Mouse (Mus musculus) forebrain, embryonic 14.5 days (tissue): ENCODE data around the gene Vps26c. TPM values are rescaled to one million over a fixed set of nuclear protein-coding genes. Genes with fewer than 3 reads are reported as not detected.
"Not testable (repeated sequence)": the region's sequence is repeated elsewhere in the genome, so short reads cannot be mapped to it uniquely, and the experiment has no call there.

Source experiments
- ATAC-seq: fragments of 200-750 bp; cut with Nextera tagmentation; 2 replicates; pipeline ENCODE4 v1.8.0; 2017; ENCODE audit warnings: mild to moderate bottlenecking, moderate library complexity
- DNase-seq: peaks from one replicate; pipeline ENCODE4 v3.0.0-alpha.2; 2015; ENCODE audit warnings: low spot score
- H3K27ac ChIP-seq: fragments of 300-500 bp; sonication (generic); 2 replicates; pipeline ENCODE4 v1.5.1; 2014; ENCODE audit warnings: low read depth, mild to moderate bottlenecking, control low read depth, low read length, moderate library complexity
- H3K27me3 ChIP-seq: fragments of 300-500 bp; sonication (generic); replicated peaks from 2 replicates; pipeline ENCODE4 v1.6.1; 2014; ENCODE audit warnings: low read length, control low read depth, mixed read lengths; ENCODE audit not compliant: control insufficient read depth, insufficient read depth
- H3K36me3 ChIP-seq: fragments of 300-500 bp; sonication (generic); 2 replicates; pipeline ENCODE4 v1.6.1; 2014; ENCODE audit warnings: low read length, control low read depth; ENCODE audit not compliant: control insufficient read depth, insufficient read depth
- H3K4me1 ChIP-seq: fragments of 300-500 bp; sonication (generic); 2 replicates; pipeline ENCODE4 v1.6.1; 2014; ENCODE audit warnings: antibody characterized with exemption, low read length, control low read depth; ENCODE audit not compliant: control insufficient read depth, insufficient read depth
- H3K4me2 ChIP-seq: fragments of 300-500 bp; sonication (generic); 2 replicates; pipeline ENCODE4 v1.6.1; 2014; ENCODE audit warnings: mild to moderate bottlenecking, control low read depth, low read length
- H3K4me3 ChIP-seq: fragments of 300-500 bp; sonication (generic); 2 replicates; pipeline ENCODE4 v1.5.1; 2014; ENCODE audit warnings: low read depth, low read length, control low read depth
- H3K9ac ChIP-seq: fragments of 300-500 bp; sonication (generic); 2 replicates; pipeline ENCODE4 v1.6.1; 2014; ENCODE audit warnings: mild to moderate bottlenecking, low read length, control low read depth, moderate library complexity
- H3K9me3 ChIP-seq: fragments of 300-500 bp; sonication (generic); replicated peaks from 2 replicates; pipeline ENCODE4 v1.6.1; 2016; ENCODE audit warnings: low read length, control low read depth, mixed read lengths; ENCODE audit not compliant: control insufficient read depth
- WGBS: fragments of 180-500 bp; shearing (Covaris S2); extraction: QIAGEN DNeasy Blood & Tissue Kit; methylation state at CpG from one replicate; pipeline ENCODE4 v1.1.7; 2014; 5-methylcytosine and 5-hydroxymethylcytosine counted together
- polyA plus RNA-seq: library from polyadenylated mRNA; unstranded; fragments of >200 nt; fragmentation: Nextera tagmentation; extraction: Ambion mirVana; gene quantifications from 2 replicates; pipeline ENCODE4 v1.2.1, GENCODE M21; 2014

Vps26c gene
- polyA plus RNA-seq, 1 experiment from 2014 or later, result 80.7 TPM

DNA sequence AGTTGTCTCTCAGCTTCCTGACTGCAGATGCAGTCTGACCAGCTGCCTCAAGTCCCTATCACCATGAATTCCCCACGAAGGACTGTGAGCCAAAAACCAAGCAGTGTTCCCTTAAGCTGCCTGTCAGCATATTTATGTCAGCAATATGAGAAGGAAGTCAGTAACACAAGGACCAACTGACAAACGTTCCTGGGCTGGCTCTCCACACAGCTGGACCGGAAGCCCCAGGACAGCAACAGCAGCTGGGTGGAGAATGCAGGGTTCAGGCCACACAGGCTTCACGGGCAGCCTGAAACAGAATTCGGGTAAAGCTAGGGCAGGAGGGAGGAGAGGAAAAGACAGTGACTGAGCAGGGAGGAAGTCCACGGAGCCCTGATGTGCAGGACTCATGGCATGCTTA lies 7.6 kb downstream of the Vps26c start:
- Histone ChIP-seq H3K27me3 (no peaks in the 10 kb centered on the region), H3K4me1 (no peaks in the 10 kb centered on the region), H3K36me3 (no peaks in the 10 kb centered on the region), H3K9me3 (no peaks in the 10 kb centered on the region), H3K4me2 (no peak overlapping the region), H3K9ac (no peak overlapping the region), H3K4me3 (no peak overlapping the region), H3K27ac (peak overlapping the region; percentile 27; the same call in 1 of the 2 replicates)
- DNase-seq (no peak), ATAC-seq (no peak)
- WGBS, result 77% methylated on average over 6 of the region's 6 CpGs

DNA sequence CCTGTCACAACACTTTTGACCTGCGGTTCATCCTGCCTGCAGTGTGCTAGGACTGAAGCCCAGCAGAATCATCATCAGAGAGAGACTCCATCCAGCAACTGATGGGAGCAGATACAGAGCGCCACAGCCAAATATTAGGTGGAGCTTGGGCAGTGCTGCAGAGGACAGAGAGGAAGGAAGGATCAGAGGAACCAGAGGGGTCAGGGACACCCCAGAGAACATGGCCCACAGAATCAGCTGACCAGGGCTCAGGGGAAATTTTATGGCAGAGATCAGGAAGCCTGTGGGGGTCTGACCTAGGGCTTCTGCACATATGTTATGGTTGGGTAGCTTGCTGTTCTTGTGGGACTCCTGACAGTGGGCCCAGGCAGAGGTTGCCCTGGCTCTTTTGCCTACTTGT lies 9.0 kb downstream of the Vps26c start:
- H3K9ac ChIP-seq, result no peak overlapping the region
- ATAC-seq, result no peak
- 88% methylated on average over 2 of the region's 2 CpGs for WGBS

DNA sequence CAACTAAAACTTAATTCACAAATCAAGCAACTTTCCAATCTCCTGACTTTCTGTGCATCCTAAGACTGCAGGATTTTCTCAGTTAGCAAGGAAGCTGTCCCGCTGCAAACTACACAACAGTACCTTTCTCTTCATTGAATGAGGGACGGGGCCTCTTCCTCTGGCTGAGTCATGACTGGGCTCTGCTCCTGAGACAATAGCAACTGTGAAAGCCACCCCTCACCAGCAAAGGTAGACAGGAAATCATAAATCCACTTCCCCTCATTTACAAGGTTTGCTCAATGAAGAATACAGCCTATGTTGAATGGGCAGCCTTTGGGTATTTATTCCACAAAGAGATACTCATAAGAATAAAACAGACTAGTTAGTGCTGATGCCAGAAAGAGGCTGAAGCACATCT lies 16.6 kb downstream of the Vps26c start:
- DNase-seq (no peak), ATAC-seq (no peak)
- Histone ChIP-seq H3K27me3 (no peaks in the 10 kb centered on the region), H3K9me3 (no peaks in the 10 kb centered on the region), H3K4me1 (no peaks in the 10 kb centered on the region), H3K27ac (no peak overlapping the region), H3K4me3 (no peak overlapping the region), H3K36me3 (peaks cover 45% of the 10 kb centered on the region), H3K4me2 (no peak overlapping the region), H3K9ac (no peak overlapping the region)
- WGBS, result 82% methylated on average over 2 of the region's 2 CpGs

More for the DNA sequence above, 9.0 kb downstream of the Vps26c start:
- Histone ChIP-seq H3K36me3 (no peaks in the 10 kb centered on the region), H3K27me3 (no peaks in the 10 kb centered on the region), H3K9me3 (no peaks in the 10 kb centered on the region), H3K4me2 (no peak overlapping the region), H3K4me3 (no peak overlapping the region), H3K4me1 (no peaks in the 10 kb centered on the region), H3K27ac (no peak overlapping the region)
- DNase-seq, result no peak

DNA sequence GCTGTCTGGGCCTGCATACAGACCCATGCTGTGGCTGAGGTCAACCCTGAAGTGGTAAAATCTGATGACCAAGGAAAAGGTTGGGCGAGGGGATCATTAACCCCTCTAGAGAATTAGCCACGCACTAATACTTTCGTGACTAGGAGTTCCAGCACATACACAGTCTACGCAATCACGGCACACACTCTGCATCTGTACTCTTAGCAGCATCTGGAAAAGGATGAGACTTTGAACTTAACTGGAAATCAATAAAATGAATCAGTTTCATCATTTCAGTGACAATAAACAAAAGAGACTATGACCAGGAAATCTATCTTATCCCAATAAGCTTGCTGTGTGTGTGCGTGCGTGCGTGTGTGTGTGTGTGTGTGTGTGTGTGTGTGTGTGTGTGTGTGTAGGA lies 17.9 kb downstream of the Vps26c start:
- no peaks in the 10 kb centered on the region for H3K4me1 ChIP-seq
- H3K4me3 ChIP-seq, result no peak overlapping the region
- no peak overlapping the region for H3K4me2 ChIP-seq
- 96% methylated on average over 8 of the region's 8 CpGs for WGBS
- no peak overlapping the region for H3K27ac ChIP-seq
- no peak for ATAC-seq
- DNase-seq, result no peak
- no peaks in the 10 kb centered on the region for H3K9me3 ChIP-seq
- H3K36me3 ChIP-seq, result peaks cover 57% of the 10 kb centered on the region
- H3K9ac ChIP-seq, result no peak overlapping the region
- H3K27me3 ChIP-seq, result no peaks in the 10 kb centered on the region

DNA sequence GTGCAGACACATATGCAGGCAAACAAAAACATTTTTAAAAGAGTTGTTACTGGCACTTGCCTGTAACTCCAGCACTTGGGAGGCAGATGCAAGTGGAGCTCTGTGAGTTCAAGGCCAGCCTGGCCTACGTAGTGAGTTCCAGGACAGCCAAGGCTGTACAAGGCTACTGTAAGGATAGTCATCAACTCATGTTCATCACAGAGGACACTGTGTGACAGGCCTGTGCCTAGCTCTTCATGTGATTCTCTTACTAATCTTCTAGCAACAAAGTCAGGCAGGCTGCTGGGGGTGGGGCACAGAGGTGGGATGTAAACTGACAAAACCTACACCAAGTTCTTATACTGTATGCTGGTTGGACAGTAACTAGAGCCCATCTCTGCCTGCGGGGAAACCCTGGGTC lies 19.6 kb downstream of the Vps26c start:
- H3K27me3 ChIP-seq, result no peaks in the 10 kb centered on the region
- H3K4me2 ChIP-seq, result no peak overlapping the region
- peaks cover 72% of the 10 kb centered on the region for H3K36me3 ChIP-seq
- ATAC-seq (no peak), DNase-seq (no peak)
- H3K4me3 ChIP-seq, result no peak overlapping the region
- no peak overlapping the region for H3K9ac ChIP-seq
- no peak overlapping the region for H3K27ac ChIP-seq
- H3K9me3 ChIP-seq, result no peaks in the 10 kb centered on the region
- H3K4me1 ChIP-seq, result no peaks in the 10 kb centered on the region
- 97% methylated on average over 2 of the region's 2 CpGs for WGBS

DNA sequence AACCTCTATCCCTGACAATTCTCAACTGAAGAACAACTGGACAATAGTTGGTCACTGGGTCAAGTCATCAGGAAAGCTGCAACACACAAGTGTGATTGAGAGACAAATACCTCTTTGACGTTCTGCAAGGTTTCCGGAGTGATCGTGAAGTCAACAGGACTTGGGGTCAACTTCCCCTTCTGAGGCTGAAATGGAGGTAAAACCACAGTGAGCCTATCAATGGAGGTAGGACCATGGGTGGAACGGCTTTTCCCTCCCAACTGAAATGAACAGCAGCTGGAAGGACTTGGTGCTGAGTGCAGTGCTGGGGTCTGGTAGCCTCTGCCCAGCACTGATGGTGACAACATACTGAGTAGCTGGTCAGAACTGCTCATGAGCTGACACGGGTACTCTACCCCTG lies 22.4 kb downstream of the Vps26c start:
- no peaks in the 10 kb centered on the region for H3K9me3 ChIP-seq
- H3K27ac ChIP-seq, result no peak overlapping the region
- H3K4me3 ChIP-seq, result no peak overlapping the region
- H3K9ac ChIP-seq, result no peak overlapping the region
- no peaks in the 10 kb centered on the region for H3K4me1 ChIP-seq
- no peak overlapping the region for H3K4me2 ChIP-seq
- ATAC-seq (no peak), DNase-seq (no peak)
- WGBS, result 88% methylated on average over 5 of the region's 5 CpGs
- H3K36me3 ChIP-seq, result peaks cover 75% of the 10 kb centered on the region
- H3K27me3 ChIP-seq, result no peaks in the 10 kb centered on the region

DNA sequence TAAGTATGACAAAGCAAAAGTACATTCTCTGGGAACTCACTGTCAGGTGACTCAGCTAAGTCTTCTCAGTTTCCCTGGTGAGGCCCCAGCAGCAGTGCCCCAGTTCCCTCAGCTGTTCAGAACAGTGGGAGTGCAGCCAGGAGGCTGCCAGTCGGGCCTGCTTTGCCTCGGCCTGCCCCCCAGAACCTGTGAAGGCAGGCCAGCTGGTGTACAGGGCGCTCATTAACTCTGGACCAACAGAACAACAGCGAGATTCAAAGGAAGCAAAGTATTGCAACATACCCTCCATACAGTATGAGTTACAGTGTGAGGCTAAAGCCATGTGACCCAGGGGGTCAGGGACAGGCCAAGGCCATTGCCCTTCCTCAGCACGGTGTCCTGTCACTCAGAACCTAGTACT lies 28.7 kb downstream of the Vps26c start:
- no peaks in the 10 kb centered on the region for H3K9me3 ChIP-seq
- DNase-seq (peak; percentile 9), ATAC-seq (no peak; the same call in 1 of the 2 replicates)
- no peak overlapping the region for H3K4me3 ChIP-seq
- WGBS, result 71% methylated on average over 5 of the region's 5 CpGs
- no peaks in the 10 kb centered on the region for H3K27me3 ChIP-seq
- no peaks in the 10 kb centered on the region for H3K4me1 ChIP-seq
- H3K36me3 ChIP-seq, result peaks cover 69% of the 10 kb centered on the region
- H3K4me2 ChIP-seq, result no peak overlapping the region
- H3K27ac ChIP-seq, result no peak overlapping the region
- no peak overlapping the region for H3K9ac ChIP-seq

DNA sequence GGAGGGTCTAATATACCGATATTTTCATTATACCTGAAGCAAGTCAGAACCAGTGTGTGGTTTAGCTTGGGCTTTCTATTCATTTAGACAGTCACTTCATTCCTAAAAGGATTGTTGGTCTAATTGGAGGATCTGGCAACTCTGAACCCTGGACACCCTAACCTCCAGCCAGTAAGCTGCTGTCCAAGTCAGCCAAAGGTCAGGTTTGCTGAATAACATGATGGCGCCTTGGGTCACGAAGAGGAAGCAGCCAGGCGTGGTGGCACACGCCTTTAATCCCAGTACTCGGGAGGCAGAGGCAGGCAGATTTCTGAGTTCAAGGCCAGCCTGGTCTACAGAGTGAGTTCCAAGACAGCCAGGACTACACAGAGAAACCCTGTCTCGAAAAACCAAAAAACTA lies 29.5 kb downstream of the Vps26c start:
- not testable (repeated sequence) for H3K9me3 ChIP-seq, H3K9ac ChIP-seq, H3K27ac ChIP-seq, H3K4me1 ChIP-seq, ATAC-seq, H3K4me2 ChIP-seq, DNase-seq, H3K27me3 ChIP-seq, H3K4me3 ChIP-seq
- peaks cover 63% of the 10 kb centered on the region for H3K36me3 ChIP-seq
- 90% methylated on average over 7 of the region's 7 CpGs for WGBS

DNA sequence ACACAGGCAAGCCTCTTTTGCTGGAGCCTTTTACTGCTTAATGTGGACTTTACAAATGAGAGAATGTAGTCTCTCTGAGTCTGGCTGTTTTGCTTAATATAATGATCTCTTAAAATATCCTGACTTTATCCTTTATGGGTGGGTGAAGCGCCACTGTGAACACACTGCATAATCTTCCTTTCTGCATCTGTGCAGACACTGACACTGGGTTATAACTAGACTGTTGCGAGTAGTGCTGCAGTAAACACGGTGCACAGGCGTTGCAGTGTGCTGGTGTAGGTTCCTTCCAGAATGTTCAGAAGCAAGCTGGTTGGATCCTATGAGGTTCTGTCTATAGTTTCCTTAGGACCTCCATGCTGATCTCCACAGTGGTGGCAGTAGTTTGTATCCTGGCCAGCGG lies 37.3 kb downstream of the Vps26c start:
- Histone ChIP-seq H3K4me3 (no peak overlapping the region), H3K36me3 (no peaks in the 10 kb centered on the region), H3K4me2 (no peak overlapping the region), H3K27me3 (no peaks in the 10 kb centered on the region), H3K4me1 (no peaks in the 10 kb centered on the region), H3K27ac (no peak overlapping the region), H3K9ac (no peak overlapping the region), H3K9me3 (no peaks in the 10 kb centered on the region)
- no peak for DNase-seq
- WGBS, result 96% methylated on average over 5 of the region's 5 CpGs
- no peak for ATAC-seq
